Mouse (Mus musculus) ES-E14 (cell line): ENCODE measurements at regions not wholly inside any gene's neighbourhood (a gene's known extent, or its start where the extent isn't known, plus 50 kb on each side); places are given as distances from the start of the nearest gene placed in this dataset.

ENCODE experiments used
- HCFC1 ChIP-seq: IDR thresholded peaks from 2 replicates; pipeline ENCODE4 v1.6.1; 2012; ENCODE audit warnings: low read length, inconsistent platforms, borderline replicate concordance; ENCODE audit not compliant: insufficient read depth
- ZNF384 ChIP-seq: IDR thresholded peaks from 2 replicates; pipeline ENCODE4 v1.6.1; 2012; ENCODE audit warnings: low read depth, low read length, inconsistent platforms

DNA sequence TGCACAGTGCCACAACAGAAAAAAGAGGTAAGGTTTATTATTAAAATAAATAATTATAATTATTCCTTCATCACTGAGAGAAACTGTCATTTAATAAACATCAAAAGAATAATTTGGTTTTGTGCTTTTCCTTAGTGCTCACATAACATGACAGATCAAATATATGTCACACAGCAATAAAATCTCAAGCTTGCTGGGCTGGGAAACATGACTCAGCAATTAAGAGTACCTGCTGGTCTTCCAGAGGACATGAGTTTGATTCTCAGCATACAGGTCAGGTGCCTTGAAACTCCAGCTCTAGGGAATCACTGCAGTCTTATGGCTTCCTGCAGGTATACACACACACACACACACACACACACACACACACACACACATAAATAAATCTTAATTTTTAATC is 208.3 kb upstream of the Zfp770 start:
- TF ChIP-seq ZNF384, result no peak
- no peak for TF ChIP-seq HCFC1
